Mouse (Mus musculus) right cerebral cortex, adult 2 months (tissue): ENCODE data around the gene Rufy1.

ENCODE experiments used
- DNase-seq, 2 experiments: peaks; one replicate each; pipeline ENCODE4 v3.0.0; 2021 to 2022; ENCODE audit warnings: low spot score in 2 of 2

Gene Rufy1

GRCm38 (mm10) chr11:50354162-50354561 is 76.8 kb downstream of the Rufy1 start, which contains the start of gene Cby3:
Gene Cby3, plus strand, starts transcription at chr11:50354462.
- no peak for DNase-seq

- DNase-seq = no peak
Observed at GRCm38 (mm10) chr11:50352177-50352576, 78.7 kb downstream of the Rufy1 start.

GRCm38 (mm10) chr11:50346256-50347032 is 84.5 kb downstream of the Rufy1 start:
- DNase-seq = no peak

DNA sequence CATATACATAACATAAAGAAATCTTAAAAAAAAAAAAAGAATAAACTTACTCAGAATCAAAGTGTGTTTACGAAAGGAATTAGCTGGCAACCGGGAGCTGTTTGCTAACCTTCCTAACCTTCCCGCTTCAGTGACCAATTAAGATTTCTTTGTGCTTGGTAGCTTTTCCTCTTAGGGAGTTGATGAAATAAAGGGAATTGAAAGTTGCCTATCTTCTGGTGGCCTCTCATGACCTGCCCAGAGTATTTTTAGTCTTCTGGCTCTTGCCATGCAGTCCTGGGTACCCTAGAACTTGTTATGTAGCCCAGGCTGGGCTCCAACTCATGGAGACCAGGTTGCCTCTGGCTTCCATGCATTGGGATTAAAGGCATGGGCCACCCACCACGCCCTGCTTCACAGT is 85.4 kb downstream of the Rufy1 start:
- no peak for DNase-seq
